15 mouse cellular contexts compared by ENCODE assay signal in the genomic region with DNA sequence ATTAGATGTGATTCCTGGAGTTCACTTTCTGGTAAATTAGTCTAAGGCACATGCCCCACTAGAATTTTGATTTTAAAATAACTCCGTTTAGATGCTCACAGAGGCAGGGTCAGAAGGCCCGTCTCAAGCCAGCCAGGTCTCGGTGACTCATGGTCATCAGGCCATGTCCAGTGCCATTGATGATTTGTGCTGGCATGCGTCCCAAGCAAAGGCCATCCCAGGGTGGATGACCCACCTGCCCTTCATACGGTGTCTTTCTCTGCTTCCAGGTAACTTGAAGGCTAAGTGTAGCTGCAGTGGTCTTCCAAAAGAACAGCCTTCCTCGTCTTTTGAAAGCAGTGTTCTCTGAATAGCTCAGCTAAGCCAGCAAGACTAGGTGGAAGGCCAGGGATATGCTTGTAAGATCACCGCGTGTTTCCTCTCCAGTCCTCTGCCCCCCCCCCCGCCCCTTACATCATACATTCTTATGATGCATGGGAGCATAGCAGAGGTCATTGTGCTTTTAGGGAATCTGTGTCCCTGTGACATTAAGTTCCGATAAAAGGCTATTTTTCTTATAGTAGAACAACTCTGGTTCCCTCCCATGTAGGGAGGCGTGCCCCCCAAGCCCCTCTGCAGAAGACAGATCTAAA.
A peak's percentile ranks its signal among the peaks of the same experiment; 100 is the strongest.
DNase-seq lines count a peak whose midpoint lies in the region; ATAC-seq and TF ChIP-seq lines count a peak whose summit lies in the region.
"Had no signal": no experiment of that assay in that cellular context is flagged by ENCODE, and none has a peak within 500 bp of the region (broad histone marks: within the 10 kb centered on the region; RNA-seq: fewer than 3 reads in every experiment).

No protein-coding gene starts in this region.

- peak overlapping the region; percentile 24; the same call in 1 of the 2 replicates for H3K27ac ChIP-seq in heart, embryonic 13.5 days (replicated peaks)
- no peak overlapping the region for H3K27ac ChIP-seq in heart, embryonic 12.5 days (ENCODE audit: poor library complexity, severe bottlenecking)
- H3K27ac ChIP-seq in kidney, postnatal 0 days, result no peak overlapping the region
- H3K27ac ChIP-seq: gastrocnemius, adult 2 months; left cerebral cortex, adult 2 months; limb, embryonic 13.5 days had no signal

- DNase-seq in kidney, postnatal 0 days (ENCODE audit: low spot score), result peak; percentile 49
- DNase-seq in kidney, adult 11 months, result no peak
- DNase-seq in NIH3T3 (ENCODE audit: low read depth), result peak; percentile 10
- peak; percentile 40 for DNase-seq in adrenal gland, postnatal 10 days
- DNase-seq in yolk sac, embryonic 10.5 days (ENCODE audit: low spot score), result no peak
- DNase-seq: gastrocnemius, adult 2 months; liver, postnatal 0 days; lung, postnatal 4 days had no signal

- no peak overlapping the region for H3K9ac ChIP-seq in heart, embryonic 13.5 days
- H3K9ac ChIP-seq in heart, embryonic 12.5 days, result no peak overlapping the region
- no peak overlapping the region for H3K9ac ChIP-seq in kidney, postnatal 0 days (ENCODE audit: low read depth, low read length)
- H3K9ac ChIP-seq: limb, embryonic 13.5 days; liver, postnatal 0 days had no signal

- 0 out of 2 replicates have a peak, but pooled peaks cover 3% of the 10 kb centered on the region for H3K36me3 ChIP-seq in heart, embryonic 13.5 days
- H3K36me3 ChIP-seq in heart, embryonic 12.5 days, result no peaks in the 10 kb centered on the region
- no peaks in the 10 kb centered on the region for H3K36me3 ChIP-seq in kidney, postnatal 0 days (ENCODE audit: insufficient read depth, low read length)

- no peak for ATAC-seq in heart, embryonic 13.5 days (ENCODE audit: extremely low read depth, insufficient number of reproducible peaks, low FRiP score, low TSS enrichment)
- ATAC-seq in heart, embryonic 12.5 days (ENCODE audit: insufficient number of reproducible peaks, low FRiP score), result no peak
- ATAC-seq in kidney, postnatal 0 days (replicated peaks; ENCODE audit: low FRiP score, low read depth), result peak; percentile 71
- ATAC-seq: CD4-positive, CD25-positive, alpha-beta regulatory T cell, adult 4 months; forebrain, embryonic 14.5 days; liver, postnatal 0 days had no signal

- 69% methylated on average over 11 of the region's 11 CpGs for WGBS in heart, embryonic 13.5 days
- WGBS in heart, embryonic 12.5 days, result 63% methylated on average over 11 of the region's 11 CpGs
- 46% methylated on average over 11 of the region's 11 CpGs for WGBS in kidney, postnatal 0 days

- H3K4me3 ChIP-seq in heart, embryonic 13.5 days, result no peak overlapping the region
- no peak overlapping the region for H3K4me3 ChIP-seq in heart, embryonic 12.5 days
- H3K4me3 ChIP-seq in kidney, postnatal 0 days (replicated peaks; ENCODE audit: low read depth, low read length), result no peak overlapping the region
- H3K4me3 ChIP-seq: gastrocnemius, adult 2 months; left cerebral cortex, adult 2 months; limb, embryonic 13.5 days; myocyte had no signal

- H3K9me3 ChIP-seq in heart, embryonic 13.5 days, result 0 out of 2 replicates have a peak, but pooled peaks cover 5% of the 10 kb centered on the region
- H3K9me3 ChIP-seq in heart, embryonic 12.5 days (replicated peaks), result no peaks in the 10 kb centered on the region
- H3K9me3 ChIP-seq in kidney, postnatal 0 days (replicated peaks; ENCODE audit: low read length), result no peaks in the 10 kb centered on the region

- no peak for TF ChIP-seq CTCF in kidney, postnatal 0 days (IDR thresholded peaks at IDR 0.05; ENCODE audit: low read depth)

- H3K4me1 ChIP-seq in heart, embryonic 13.5 days, result peaks cover 52% of the 10 kb centered on the region
- peaks cover 39% of the 10 kb centered on the region for H3K4me1 ChIP-seq in heart, embryonic 12.5 days (replicated peaks)
- peaks cover 12% of the 10 kb centered on the region; the same call in 1 of the 2 replicates for H3K4me1 ChIP-seq in kidney, postnatal 0 days (replicated peaks; ENCODE audit: insufficient read depth, low read length)

- no peaks in the 10 kb centered on the region for H3K27me3 ChIP-seq in heart, embryonic 13.5 days (replicated peaks)
- no peaks in the 10 kb centered on the region for H3K27me3 ChIP-seq in heart, embryonic 12.5 days (replicated peaks)
- no peaks in the 10 kb centered on the region for H3K27me3 ChIP-seq in kidney, postnatal 0 days (ENCODE audit: insufficient read depth, low read length)
- H3K27me3 ChIP-seq: limb, embryonic 13.5 days had no signal

- H3K4me2 ChIP-seq in heart, embryonic 13.5 days, result no peak overlapping the region
- H3K4me2 ChIP-seq in heart, embryonic 12.5 days, result no peak overlapping the region
- H3K4me2 ChIP-seq in kidney, postnatal 0 days (ENCODE audit: low read length), result no peak overlapping the region
- H3K4me2 ChIP-seq: limb, embryonic 13.5 days had no signal

Comparison
In these comparisons a context has a peak if more than half of its experiments do, and no peak if none do; other contexts are left out.
1. DNase-seq: peak in kidney, postnatal 0 days (single experiment), NIH3T3 (single experiment) and adrenal gland, postnatal 10 days (single experiment); none in kidney, adult 11 months (single experiment) and yolk sac, embryonic 10.5 days (single experiment).